Mouse (Mus musculus) heart, postnatal 4 days (tissue): Measurements from ENCODE around the gene Hoxd3. TPM values are rescaled to one million over a fixed set of nuclear protein-coding genes. Genes with fewer than 3 reads are reported as not detected.

Experiments
- DNase-seq: peaks from one replicate; pipeline ENCODE4 v3.0.0; 2021
- total RNA-seq, 2 experiments: library from RNA; stranded (reverse); gene quantifications; 2 replicates each; pipeline ENCODE4 v1.2.3; 2021

Gene Hoxd3
- under 1 TPM in 1 of 2 experiments, not detected in 1; 0.11 TPM for total RNA-seq

GRCm38 (mm10) chr2:74711721-74712621 lies at the start of gene Hoxd3, which contains the start of gene Hoxd4:
Hoxd3 (plus strand) TSS chr2:74711927.
Hoxd4 (plus strand) TSS chr2:74711929.
- peak; percentile 41 for DNase-seq

- peak; percentile 62 for DNase-seq
Measured at GRCm38 (mm10) chr2:74663291-74663925, 48.3 kb upstream of the Hoxd3 start.

- no peak for DNase-seq
Measured at GRCm38 (mm10) chr2:74666411-74666810, 45.3 kb upstream of the Hoxd3 start.

- no peak for DNase-seq
Measured at GRCm38 (mm10) chr2:74667191-74667841, 44.4 kb upstream of the Hoxd3 start.

GRCm38 (mm10) chr2:74667842-74668357 lies 43.8 kb upstream of the Hoxd3 start, which contains the start of gene Hoxd13:
Hoxd13 (plus strand) TSS chr2:74668310.
- no peak for DNase-seq

- no peak for DNase-seq
Measured at GRCm38 (mm10) chr2:74668370-74669229, 43.1 kb upstream of the Hoxd3 start.

GRCm38 (mm10) chr2:74669230-74669578 lies 42.5 kb upstream of the Hoxd3 start:
- no peak for DNase-seq

- no peak for DNase-seq
Measured at GRCm38 (mm10) chr2:74669650-74670235, 42.0 kb upstream of the Hoxd3 start.

GRCm38 (mm10) chr2:74670632-74671188 lies 41.0 kb upstream of the Hoxd3 start:
- DNase-seq: no peak

- no peak for DNase-seq
Measured at GRCm38 (mm10) chr2:74671847-74672246, 39.9 kb upstream of the Hoxd3 start.

- DNase-seq: peak; percentile 75
Measured at GRCm38 (mm10) chr2:74672481-74673362, 39.0 kb upstream of the Hoxd3 start.

- no peak for DNase-seq
Measured at GRCm38 (mm10) chr2:74673835-74674425, 37.8 kb upstream of the Hoxd3 start.

GRCm38 (mm10) chr2:74674881-74675665 lies 36.7 kb upstream of the Hoxd3 start, which contains the start of gene Hoxd12:
Hoxd12 (plus strand) TSS chr2:74675013.
- DNase-seq: no peak

- DNase-seq: no peak
Measured at GRCm38 (mm10) chr2:74675666-74676282, 36.0 kb upstream of the Hoxd3 start.

- no peak for DNase-seq
Measured at GRCm38 (mm10) chr2:74676376-74677052, 35.2 kb upstream of the Hoxd3 start.

- no peak for DNase-seq
Measured at GRCm38 (mm10) chr2:74677106-74677505, 34.6 kb upstream of the Hoxd3 start.

- no peak for DNase-seq
Measured at GRCm38 (mm10) chr2:74678891-74679595, 32.7 kb upstream of the Hoxd3 start, which contains the start of gene Hoxd11. Hoxd11 (plus strand) TSS chr2:74679557.
